Mouse (Mus musculus): ENCODE measurements around the gene Map4k2. TPM values are rescaled to one million over a fixed set of nuclear protein-coding genes. Genes with fewer than 3 reads are reported as not detected.

Gene Map4k2
- polyA plus RNA-seq, 1 experiment from 2014 or later = 20.0 TPM

- Histone ChIP-seq H3K4me3 (peak overlapping the region; percentile 56), H3K4me2 (peak overlapping the region; percentile 97), H3K27ac (no peak overlapping the region), H3K9me3 (no peaks in the 10 kb centered on the region), H3K9ac (peak overlapping the region; percentile 32), H3K36me3 (replicated peaks) (no peaks in the 10 kb centered on the region), H3K4me1 (peaks cover 34% of the 10 kb centered on the region), H3K27me3 (replicated peaks) (0 out of 2 replicates have a peak, but pooled peaks cover 3% of the 10 kb centered on the region)
- ATAC-seq (replicated peaks) = 0 out of 2 replicates have a peak, but pooled peaks have one; percentile 12
- whole genome bisulfite sequencing = 1% methylated on average over 32 of the region's 32 CpGs
Measured at GRCm38 (mm10) chr19:6401131-6401815, 60.3 kb downstream of the Map4k2 start.

DNA sequence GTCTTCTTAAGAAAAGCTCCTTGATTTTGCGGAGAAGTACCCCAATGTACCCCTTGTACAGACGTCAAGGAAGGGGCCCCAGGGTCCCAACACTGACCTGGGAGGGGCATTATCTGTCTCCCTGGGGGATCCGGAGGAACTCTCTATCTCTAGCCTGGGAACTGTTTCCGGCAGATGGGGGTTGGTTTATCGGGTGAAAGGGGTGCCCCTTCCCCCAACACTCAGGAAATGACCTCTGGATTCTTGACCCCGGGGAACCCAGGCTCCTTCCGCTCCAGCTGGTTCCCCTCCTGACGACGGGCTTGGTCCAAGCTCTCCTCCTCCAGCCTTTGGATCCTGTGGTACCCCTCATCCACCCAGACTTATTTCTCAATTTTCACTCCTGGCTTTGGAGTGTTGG lies 61.0 kb downstream of the Map4k2 start:
- WGBS = 19% methylated on average over 9 of the region's 9 CpGs
- ATAC-seq (replicated peaks) = no peak

GRCm38 (mm10) chr19:6403869-6404268 lies 62.9 kb downstream of the Map4k2 start:
- WGBS = 87% methylated on average over 10 of the region's 10 CpGs
- no peak for ATAC-seq (replicated peaks)
- H3K27me3 ChIP-seq (replicated peaks) = 0 out of 2 replicates have a peak, but pooled peaks cover 3% of the 10 kb centered on the region

More for the DNA sequence above, 61.0 kb downstream of the Map4k2 start:
- Histone ChIP-seq H3K4me1 (peaks cover 34% of the 10 kb centered on the region), H3K9ac (peak overlapping the region; percentile 32; the same call in 1 of the 2 replicates), H3K27me3 (replicated peaks) (0 out of 2 replicates have a peak, but pooled peaks cover 3% of the 10 kb centered on the region), H3K4me2 (peak overlapping the region; percentile 97), H3K27ac (no peak overlapping the region), H3K9me3 (no peaks in the 10 kb centered on the region), H3K36me3 (replicated peaks) (no peaks in the 10 kb centered on the region), H3K4me3 (peak overlapping the region; percentile 56)

More at GRCm38 (mm10) chr19:6403869-6404268, 62.9 kb downstream of the Map4k2 start:
- H3K4me3 ChIP-seq = no peak overlapping the region
- H3K4me2 ChIP-seq = no peak overlapping the region
- peaks cover 28% of the 10 kb centered on the region for H3K4me1 ChIP-seq
- H3K36me3 ChIP-seq (replicated peaks) = no peaks in the 10 kb centered on the region
- H3K27ac ChIP-seq = no peak overlapping the region
- H3K9me3 ChIP-seq = no peaks in the 10 kb centered on the region
- H3K9ac ChIP-seq = no peak overlapping the region

Small RNA genes lying within 50 kb of the gene (microRNA-seq; reads per million reads assigned to microRNA genes)
- gene Mir6989 = 0.92 reads per million

Other genes with a start within 250 kb of the Map4k2 start
- gene AC131692.1, start 246.7 kb upstream of the Map4k2 start, polyA plus RNA-seq (2015; fragmentation: Nextera tagmentation; extraction: Ambion mirVana) = not detected in 2 replicates
- gene Naaladl1, start 235.4 kb upstream of the Map4k2 start, polyA plus RNA-seq (2015; fragmentation: Nextera tagmentation; extraction: Ambion mirVana) = 0.41 and 0.53 TPM in 2 replicates
- 48.3 and 51.2 TPM in 2 replicates for gene Sac3d1, start 222.5 kb upstream of the Map4k2 start, polyA plus RNA-seq (2015; fragmentation: Nextera tagmentation; extraction: Ambion mirVana)
- gene Snx15, start 212.8 kb upstream of the Map4k2 start, polyA plus RNA-seq (2015; fragmentation: Nextera tagmentation; extraction: Ambion mirVana) = 59.1 and 65.6 TPM in 2 replicates
- gene Batf2, start 200.2 kb upstream of the Map4k2 start, polyA plus RNA-seq (2015; fragmentation: Nextera tagmentation; extraction: Ambion mirVana) = 0.20 TPM in 1 of 2 replicates, not detected in the other
- gene Arl2, start 199.6 kb upstream of the Map4k2 start, polyA plus RNA-seq (2015; fragmentation: Nextera tagmentation; extraction: Ambion mirVana) = 146 and 150 TPM in 2 replicates
- gene Majin, start 156.7 kb upstream of the Map4k2 start, polyA plus RNA-seq (2015; fragmentation: Nextera tagmentation; extraction: Ambion mirVana) = not detected in 2 replicates
- not detected in 2 replicates for gene Gpha2, start 114.8 kb upstream of the Map4k2 start, polyA plus RNA-seq (2015; fragmentation: Nextera tagmentation; extraction: Ambion mirVana)
- 141 and 149 TPM in 2 replicates for gene Ppp2r5b, start 105.3 kb upstream of the Map4k2 start, polyA plus RNA-seq (2015; fragmentation: Nextera tagmentation; extraction: Ambion mirVana)
- gene Atg2a, start 99.5 kb upstream of the Map4k2 start, polyA plus RNA-seq (2015; fragmentation: Nextera tagmentation; extraction: Ambion mirVana) = 16.1 and 16.4 TPM in 2 replicates
- gene Ehd1, start 64.4 kb upstream of the Map4k2 start, polyA plus RNA-seq (2015; fragmentation: Nextera tagmentation; extraction: Ambion mirVana) = 107 and 111 TPM in 2 replicates
- gene Cdc42bpg, start 34.7 kb upstream of the Map4k2 start, polyA plus RNA-seq (2015; fragmentation: Nextera tagmentation; extraction: Ambion mirVana) = 0.40 and 0.47 TPM in 2 replicates
- gene Men1, start 6.2 kb upstream of the Map4k2 start, polyA plus RNA-seq (2015; fragmentation: Nextera tagmentation; extraction: Ambion mirVana) = 79.8 and 85.6 TPM in 2 replicates
- 112 and 119 TPM in 2 replicates for gene Sf1, start 22.6 kb downstream of the Map4k2 start, polyA plus RNA-seq (2015; fragmentation: Nextera tagmentation; extraction: Ambion mirVana)
- gene Pygm, start 43.3 kb downstream of the Map4k2 start, polyA plus RNA-seq (2015; fragmentation: Nextera tagmentation; extraction: Ambion mirVana) = 5.9 and 9.5 TPM in 2 replicates
- 73.1 and 93.6 TPM in 2 replicates for gene Rasgrp2, start 58.2 kb downstream of the Map4k2 start, polyA plus RNA-seq (2015; fragmentation: Nextera tagmentation; extraction: Ambion mirVana)
- 44.6 and 44.9 TPM in 2 replicates for gene Nrxn2, start 77.6 kb downstream of the Map4k2 start, polyA plus RNA-seq (2015; fragmentation: Nextera tagmentation; extraction: Ambion mirVana)
- 0.17 and 0.32 TPM in 2 replicates for gene Slc22a12, start 201.9 kb downstream of the Map4k2 start, polyA plus RNA-seq (2015; fragmentation: Nextera tagmentation; extraction: Ambion mirVana)